Mouse (Mus musculus) gonadal fat pad, adult 2 months (tissue): ENCODE data around the gene Pitpnm3. TPM values are rescaled to one million over a fixed set of nuclear protein-coding genes. Genes with fewer than 3 reads are reported as not detected.

Experiments used
- DNase-seq: peaks from one replicate; pipeline ENCODE4 v3.0.0-alpha.2; 2012; ENCODE audit warnings: low read depth
- polyA plus RNA-seq: library from polyadenylated mRNA; depleted of rRNA; stranded (reverse); fragments of >200 nt; gene quantifications from 2 replicates; pipeline ENCODE4 v1.2.3, GENCODE M21; 2012

The Pitpnm3 gene
- polyA plus RNA-seq, 1 experiment, result 3.0 TPM

GRCm38 (mm10) chr11:72095994-72096393 is 39.6 kb downstream of the Pitpnm3 start:
- DNase-seq, result no peak

- no peak for DNase-seq
These were observed 41.1 kb downstream of the Pitpnm3 start for GRCm38 (mm10) chr11:72094442-72094841.

- no peak for DNase-seq
These were observed 43.2 kb downstream of the Pitpnm3 start for GRCm38 (mm10) chr11:72092390-72092789.

GRCm38 (mm10) chr11:72086251-72087046 is 49.1 kb downstream of the Pitpnm3 start:
- no peak for DNase-seq

GRCm38 (mm10) chr11:72084337-72084736 is 51.2 kb downstream of the Pitpnm3 start:
- no peak for DNase-seq

DNA sequence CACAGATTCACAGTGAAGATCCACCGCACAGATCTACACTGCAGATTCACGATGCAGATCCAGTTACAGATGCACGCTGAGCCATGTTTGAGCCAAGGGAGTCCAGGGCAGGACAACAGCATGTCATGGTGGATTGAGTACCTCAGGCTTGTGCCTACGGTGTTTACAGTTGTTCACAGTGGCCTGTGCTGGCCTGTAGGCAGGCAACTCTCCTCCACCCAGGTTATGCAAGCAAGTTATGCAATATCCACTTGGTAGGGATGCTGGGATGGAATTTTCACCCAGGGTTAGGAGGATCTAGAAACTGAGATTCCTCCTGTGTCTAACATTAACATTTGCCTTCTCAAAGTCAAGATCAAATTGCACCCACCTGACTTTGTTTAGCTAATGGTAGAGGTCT is 53.0 kb downstream of the Pitpnm3 start:
- no peak for DNase-seq

- DNase-seq, result no peak
These were observed 55.1 kb downstream of the Pitpnm3 start for GRCm38 (mm10) chr11:72080461-72080860.

DNA sequence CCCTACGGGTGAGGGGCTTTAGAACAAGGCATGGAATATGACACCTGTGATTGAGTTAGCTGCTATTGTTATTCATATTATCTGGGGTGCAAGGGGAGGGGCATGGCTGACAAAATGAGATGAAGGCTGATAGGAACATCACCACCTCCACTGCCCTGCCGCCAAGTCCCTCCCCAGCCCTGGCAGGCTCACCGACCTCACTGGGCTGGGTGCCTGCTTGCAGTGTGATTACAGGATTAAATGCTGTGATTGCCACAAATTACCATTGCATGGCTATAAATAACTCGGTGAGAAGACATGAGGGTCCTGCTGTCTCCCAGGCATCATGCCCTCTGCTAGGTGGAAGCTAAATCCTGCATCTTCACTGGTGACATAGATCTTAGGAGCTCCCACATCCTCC is 56.9 kb downstream of the Pitpnm3 start:
- no peak for DNase-seq

DNA sequence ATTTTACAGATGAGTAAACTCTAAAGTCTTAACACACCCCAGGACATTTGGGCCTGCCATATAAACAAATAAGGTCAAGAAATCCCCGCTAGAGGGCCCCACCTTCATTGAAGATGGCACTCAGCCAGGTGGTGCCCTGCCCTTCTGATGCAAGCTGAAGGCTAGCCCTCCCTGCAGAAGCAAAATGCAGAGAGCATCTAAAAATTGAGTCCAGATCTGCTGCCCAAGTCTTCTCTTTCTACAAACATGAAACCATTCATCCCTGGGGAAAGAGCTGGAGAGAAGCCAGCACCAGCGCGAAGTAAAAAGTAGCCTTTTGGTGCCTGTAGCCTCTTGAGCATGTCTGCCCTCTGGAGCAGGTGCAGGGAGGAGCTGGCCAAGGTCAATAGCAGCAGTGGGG is 57.5 kb downstream of the Pitpnm3 start:
- DNase-seq, result no peak

- DNase-seq, result no peak
These were observed 61.3 kb downstream of the Pitpnm3 start for GRCm38 (mm10) chr11:72074230-72074629.

GRCm38 (mm10) chr11:72072331-72072905 is 63.2 kb downstream of the Pitpnm3 start:
- DNase-seq, result no peak

DNA sequence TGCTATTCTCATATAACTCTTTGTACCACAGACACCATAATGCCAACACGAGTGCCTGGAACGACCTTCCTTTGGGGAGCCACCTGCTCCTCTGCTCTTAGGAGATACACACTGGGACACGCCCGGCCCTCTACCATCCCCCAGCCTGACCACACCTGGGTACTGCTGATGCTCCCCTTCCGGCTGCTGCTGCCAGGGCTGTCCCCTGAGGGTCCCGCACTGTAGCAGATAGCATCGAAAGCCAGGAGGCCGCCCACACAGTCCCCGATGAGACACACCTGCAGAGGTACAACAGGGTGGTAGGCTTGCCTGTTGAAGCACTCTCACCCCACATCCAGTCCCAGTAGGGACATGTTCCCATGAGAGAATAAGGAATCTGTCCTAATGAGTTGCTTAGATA is 64.8 kb downstream of the Pitpnm3 start:
- no peak for DNase-seq

DNA sequence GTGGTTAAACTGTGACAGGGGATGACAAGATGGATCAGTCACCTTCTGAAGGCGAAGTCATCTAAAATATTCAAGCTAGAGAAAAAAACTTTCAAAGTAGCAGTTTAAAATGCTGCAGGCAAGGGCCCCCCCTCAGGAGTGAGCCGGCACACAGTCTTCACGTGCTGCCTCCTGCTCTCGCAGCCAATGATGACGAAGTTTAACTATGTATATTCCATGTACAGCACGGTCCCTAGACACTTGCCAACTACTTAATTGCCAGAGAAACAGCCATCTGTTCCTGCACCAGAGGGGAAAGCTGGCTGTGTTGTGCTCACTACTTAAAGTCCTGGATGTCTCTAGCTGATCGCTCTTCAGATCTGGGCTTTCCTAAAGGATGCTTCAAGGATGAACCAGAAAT is 67.6 kb downstream of the Pitpnm3 start:
- DNase-seq, result no peak

DNA sequence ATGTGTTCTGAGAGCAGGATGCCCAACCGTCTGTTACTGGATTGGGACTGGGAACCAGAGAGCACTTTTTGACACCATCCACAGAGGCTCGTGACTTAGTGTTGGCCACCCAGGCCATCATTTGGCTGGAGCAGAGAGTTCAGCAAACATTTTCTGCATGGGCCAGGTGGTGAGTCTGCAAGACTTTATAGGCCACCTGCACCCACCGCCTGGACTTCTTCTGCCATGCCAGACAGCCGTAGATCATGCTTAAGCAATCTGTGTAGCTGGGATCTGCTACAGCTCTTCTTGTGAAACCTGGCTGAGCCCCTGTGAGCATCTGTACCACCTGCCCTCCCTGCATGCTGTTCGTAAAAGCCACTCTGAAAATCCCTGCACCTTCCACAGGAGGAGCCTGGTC is 68.3 kb downstream of the Pitpnm3 start:
- DNase-seq, result no peak

- no peak for DNase-seq
These were observed 69.2 kb downstream of the Pitpnm3 start for GRCm38 (mm10) chr11:72066330-72066729.

DNA sequence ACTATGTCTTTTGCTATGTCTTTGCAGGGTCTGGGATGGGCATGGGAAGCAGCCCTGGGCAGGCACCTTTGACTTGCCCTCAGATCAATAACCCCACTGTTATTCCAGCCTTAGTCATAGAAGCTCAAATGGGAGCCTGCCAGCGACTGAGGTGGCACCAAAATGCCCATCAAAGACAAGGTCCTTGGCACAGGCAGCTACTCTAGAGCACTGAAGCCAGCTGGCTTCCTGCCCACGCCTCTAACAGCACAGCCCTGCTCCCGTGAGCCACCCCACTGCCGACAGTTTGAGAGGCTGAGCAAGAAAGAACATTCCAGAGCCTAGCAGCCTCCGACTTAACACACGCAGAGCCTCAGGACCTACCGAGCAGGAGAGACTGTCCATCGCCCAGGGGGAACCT is 70.5 kb downstream of the Pitpnm3 start:
- no peak for DNase-seq

DNA sequence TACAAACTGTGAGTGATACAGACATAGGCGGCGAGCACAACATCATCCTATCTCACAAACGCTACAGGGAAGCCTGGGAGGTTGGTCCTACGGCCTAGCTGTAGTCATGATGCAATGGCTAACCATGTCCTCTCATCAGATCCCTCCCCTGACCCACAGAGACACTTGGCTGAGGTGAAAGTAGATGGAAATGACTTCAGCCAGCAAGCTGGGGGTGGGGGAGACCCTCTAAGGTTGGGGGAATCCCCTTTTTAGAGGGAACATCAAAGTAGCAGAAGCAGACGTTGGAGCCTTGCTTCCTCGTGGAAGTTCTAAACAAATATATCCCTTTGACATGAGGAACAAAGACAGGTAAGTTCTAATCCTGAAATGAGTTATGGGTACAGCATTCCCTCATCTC is 71.2 kb downstream of the Pitpnm3 start:
- no peak for DNase-seq

- DNase-seq, result no peak
These were observed 74.4 kb downstream of the Pitpnm3 start for GRCm38 (mm10) chr11:72061093-72061620.

DNA sequence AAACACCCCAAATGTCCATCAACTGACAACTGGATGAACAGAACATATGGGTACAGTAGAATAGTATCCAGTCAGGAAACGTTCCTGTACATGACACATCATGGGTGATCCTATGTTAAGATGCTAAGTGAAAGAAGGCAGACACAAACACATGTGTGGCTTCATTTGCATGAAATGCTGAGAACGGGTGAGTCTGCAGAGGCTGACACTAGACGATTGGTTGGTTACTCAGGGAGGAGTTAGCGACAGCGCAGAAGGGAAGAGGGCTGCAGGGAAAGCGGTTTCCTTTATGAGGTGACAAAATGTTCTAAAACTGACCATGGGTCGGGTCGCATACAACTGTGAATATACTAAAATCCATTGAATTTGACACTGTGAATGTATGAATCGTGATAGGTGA is 75.2 kb downstream of the Pitpnm3 start:
- no peak for DNase-seq

- no peak for DNase-seq
These were observed 78.4 kb downstream of the Pitpnm3 start for GRCm38 (mm10) chr11:72057166-72057565.

DNA sequence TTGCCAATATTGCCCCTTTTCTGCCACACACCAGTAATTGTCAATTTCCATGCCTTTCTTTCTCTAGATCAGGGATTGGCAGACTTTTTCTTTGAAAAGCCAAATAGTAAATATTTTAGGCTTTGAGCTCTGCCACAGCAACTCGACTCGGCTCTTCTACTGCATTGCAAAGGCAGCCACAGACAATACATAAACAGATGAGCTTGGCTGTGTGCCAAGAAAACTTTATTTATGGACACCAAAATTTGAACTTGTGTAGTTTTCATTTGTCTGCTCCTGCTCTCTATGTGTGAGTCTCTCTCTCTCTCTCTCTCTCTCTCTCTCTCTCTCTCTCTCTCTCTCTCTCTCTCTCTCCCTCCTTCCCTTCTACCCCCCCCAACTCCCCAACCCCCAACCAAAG is 80.4 kb downstream of the Pitpnm3 start:
- no peak for DNase-seq

DNA sequence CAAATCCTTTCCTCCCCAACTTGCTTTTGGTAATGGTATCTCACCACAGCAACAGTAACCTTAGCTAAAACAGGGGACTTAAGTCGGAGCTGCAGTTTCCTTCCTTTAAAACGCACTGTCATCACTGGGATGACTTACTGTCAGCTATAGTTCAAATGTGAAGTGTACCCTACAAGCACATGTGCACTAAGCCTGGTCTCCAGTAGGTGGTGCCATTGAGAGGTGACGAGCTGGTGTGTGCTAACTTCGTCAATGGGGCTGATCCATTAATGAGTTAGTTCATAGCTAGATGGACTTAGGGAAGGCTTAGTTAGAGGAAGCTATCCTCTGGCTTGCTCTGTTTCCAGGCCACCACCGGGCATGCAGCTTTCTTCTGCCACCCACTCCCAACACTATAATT is 82.9 kb downstream of the Pitpnm3 start:
- no peak for DNase-seq

- no peak for DNase-seq
These were observed 83.4 kb downstream of the Pitpnm3 start for GRCm38 (mm10) chr11:72052221-72052620.
